Comparison of ENCODE assay signal across 8 mouse cellular contexts in the genomic region with DNA sequence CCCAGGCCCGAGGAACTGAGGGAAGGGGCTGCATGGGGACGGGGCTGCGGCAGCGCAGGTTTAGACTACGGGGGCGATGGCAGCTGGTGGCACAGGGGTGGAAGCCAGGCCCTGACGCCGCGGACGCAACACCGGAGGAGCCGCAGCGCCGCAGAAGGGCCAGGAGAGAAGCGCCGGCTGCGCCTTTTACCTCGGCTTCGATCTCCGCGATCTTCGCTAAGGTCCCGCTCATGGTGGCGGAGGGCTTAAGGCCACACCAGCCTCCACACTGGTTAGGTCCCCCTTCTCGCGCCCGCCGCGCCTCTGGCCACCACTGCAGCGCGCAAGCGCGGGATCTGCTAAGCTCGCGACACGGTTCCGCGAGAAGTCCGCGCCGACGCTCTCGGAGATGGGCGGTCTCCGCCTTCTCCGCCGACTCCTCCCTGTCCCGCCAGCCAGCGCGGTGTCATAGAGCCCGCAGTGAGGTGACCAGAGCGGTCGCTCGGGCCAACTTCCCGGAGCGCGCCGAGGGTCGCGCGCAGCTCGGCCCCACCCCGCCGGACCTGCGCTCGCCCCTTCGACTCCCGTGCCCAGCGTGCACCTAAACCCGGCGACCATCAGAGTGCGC. TPM values are rescaled to one million over a fixed set of nuclear protein-coding genes. Genes with fewer than 3 reads are reported as not detected.
DNase-seq lines count a peak whose midpoint lies in the region; ATAC-seq lines count a peak whose summit lies in the region.

A gene (minus strand): TSS at position 337 of the 607 bp plus-strand sequence.

- DNase-seq in adrenal gland, adult (ENCODE audit: inconsistent age in 2 of 2, low spot score in 1 of 2): peak; percentile 95 to 97
- DNase-seq in embryo, embryonic 10.5 days (ENCODE audit: low spot score): peak; percentile 98
- DNase-seq in gastrocnemius, postnatal 14 days: peak; percentile 97
- DNase-seq in left cerebral cortex, postnatal 10 days (ENCODE audit: extremely low spot score in 1 of 2, low spot score in 2 of 2): peak; percentile 90 to 98
- peak; percentile 92 for DNase-seq in right cerebral cortex, postnatal 25 days
- peak; percentile 94 to 95 for DNase-seq in urinary bladder, postnatal 4 days (ENCODE audit: low spot score in 2 of 2)

- peak; percentile 98 for ATAC-seq in inflammation-experienced regulatory T-cells, adult 6 months
- ATAC-seq in megakaryocyte-erythroid progenitor cell, adult 5-6 weeks (replicated peaks; ENCODE audit: low FRiP score, low TSS enrichment, poor library complexity, severe bottlenecking): peak; percentile 92

- intact Hi-C loops in gastrocnemius, postnatal 14 days (cut with DNase I; ENCODE audit: low total_unique reads): no loop called here
- intact Hi-C loops in left cerebral cortex, postnatal 10 days (cut with DNase I): loop anchor here (2.0 to 5.0 kb wide), 2 partner anchors 25 to 64 kb away; a partner anchor contains a TSS

RNA-seq across cellular contexts. Expression of the gene that starts here (rescaled TPM):
- 10 to 100 TPM; 38.9 to 40.4 TPM for total RNA-seq in gastrocnemius, postnatal 14 days (2021)
- 100 to 1,000 TPM; 162 to 177 (median 172) TPM for polyA plus RNA-seq in inflammation-experienced regulatory T-cells, adult 6 months (2017; shearing (Covaris generic))
- total RNA-seq in left cerebral cortex, postnatal 10 days (2021): 10 to 100 TPM; 86.9 to 88.6 TPM
- 178 and 211 TPM in 2 replicates for total RNA-seq in megakaryocyte-erythroid progenitor cell, adult 5-6 weeks (2014; fragmentation: Nextera tagmentation)
- 230 and 276 TPM in 2 replicates for total RNA-seq in megakaryocyte-erythroid progenitor cell, adult 5-6 weeks (2017)

Comparison
In these comparisons a context has a peak if more than half of its experiments do, and no peak if none do; other contexts are left out.
1. Peak in every context shown above with its lines: DNase-seq and ATAC-seq.